Mouse (Mus musculus): ENCODE results near the gene Wdr60. TPM values are rescaled to one million over a fixed set of nuclear protein-coding genes. Genes with fewer than 3 reads are reported as not detected.

Gene Wdr60
- polyA plus RNA-seq, 1 experiment, result 5.9 TPM

DNA sequence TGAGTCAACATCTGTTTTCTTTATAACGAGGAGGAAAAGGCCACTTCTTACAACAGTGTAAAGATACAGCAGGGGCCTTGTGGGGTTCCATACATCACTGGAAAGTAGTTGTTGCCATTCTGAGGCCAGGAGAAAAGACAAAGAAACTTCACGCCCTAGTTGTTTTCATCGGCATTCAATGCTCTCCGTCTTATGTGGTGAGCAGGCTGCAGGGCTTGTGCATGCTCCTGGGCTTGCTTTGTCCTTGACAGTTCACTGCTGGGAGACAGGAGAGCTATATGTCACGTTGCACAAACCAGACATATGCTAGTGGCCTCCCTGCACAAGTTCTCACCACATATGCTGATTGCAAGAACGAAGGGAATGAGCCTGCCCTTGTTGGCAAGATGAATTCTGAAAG is 68.9 kb downstream of the Wdr60 start:
- no peak overlapping the region for H3K4me3 ChIP-seq (ENCODE audit: insufficient read depth, low read depth, low read length)
- no peaks in the 10 kb centered on the region for H3K27me3 ChIP-seq (replicated peaks; ENCODE audit: control insufficient read depth, insufficient read depth, low read length)
- H3K4me1 ChIP-seq (ENCODE audit: control insufficient read depth, insufficient read depth, low read length), result no peaks in the 10 kb centered on the region
- no peaks in the 10 kb centered on the region for H3K36me3 ChIP-seq (ENCODE audit: control insufficient read depth, insufficient read depth, low read length)
- no peak for DNase-seq
- H3K27ac ChIP-seq (ENCODE audit: insufficient read depth, low read depth, low read length), result no peak overlapping the region
- TF ChIP-seq POLR2A (IDR thresholded peaks at IDR 0.05; ENCODE audit: low read depth, low read length) (no peak), CTCF (conservative IDR thresholded peaks at IDR 0.05; ENCODE audit: insufficient read depth, insufficient read length, low read depth, low read length) (no peak)
- 63% methylated on average over 6 of the region's 6 CpGs for WGBS

DNA sequence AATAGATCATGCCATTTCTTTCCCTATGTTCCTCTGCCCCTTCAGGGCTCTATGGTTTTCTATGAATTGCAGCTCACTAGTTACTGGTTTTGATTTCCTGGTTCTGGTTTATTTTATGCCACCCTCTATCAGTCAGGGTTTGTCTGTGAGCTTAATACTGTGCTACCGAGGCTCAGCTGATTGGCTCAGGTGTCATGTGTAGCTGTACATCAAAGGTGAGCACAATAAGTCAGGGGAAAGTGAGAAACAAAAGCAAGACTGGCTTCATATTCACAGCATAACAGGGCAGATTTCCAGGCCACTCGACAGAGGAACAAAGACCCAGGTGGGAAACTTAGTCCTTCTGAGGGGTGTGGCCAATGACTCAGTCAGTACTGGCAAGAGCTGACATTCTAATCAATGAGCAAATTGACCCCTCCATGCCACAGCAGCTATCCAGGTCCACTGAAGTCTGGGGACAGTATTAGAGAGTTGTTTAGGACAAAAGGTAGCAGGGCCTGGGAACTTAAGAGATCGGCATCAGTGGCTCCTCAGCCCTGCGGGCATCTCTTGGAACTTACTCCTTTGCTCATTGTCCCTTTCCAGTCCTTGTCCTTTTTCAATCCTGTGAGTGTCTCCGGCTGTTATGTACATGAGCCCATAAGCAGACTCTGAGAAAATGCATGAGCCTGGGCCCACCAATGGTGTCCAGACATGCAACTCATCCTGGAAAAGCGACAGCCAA is 79.4 kb downstream of the Wdr60 start:
- Histone ChIP-seq H3K4me3 (ENCODE audit: insufficient read depth, low read depth, low read length) (no peak overlapping the region), H3K4me1 (ENCODE audit: control insufficient read depth, insufficient read depth, low read length) (no peaks in the 10 kb centered on the region), H3K27me3 (replicated peaks; ENCODE audit: control insufficient read depth, insufficient read depth, low read length) (no peaks in the 10 kb centered on the region), H3K27ac (ENCODE audit: insufficient read depth, low read depth, low read length) (no peak overlapping the region), H3K36me3 (ENCODE audit: control insufficient read depth, insufficient read depth, low read length) (no peaks in the 10 kb centered on the region)
- no peak for TF ChIP-seq CTCF (conservative IDR thresholded peaks at IDR 0.05; ENCODE audit: insufficient read depth, insufficient read length, low read depth, low read length)
- no peak for TF ChIP-seq POLR2A (IDR thresholded peaks at IDR 0.05; ENCODE audit: low read depth, low read length)
- 83% methylated on average over 6 of the region's 6 CpGs for WGBS
- DNase-seq, result no peak

DNA sequence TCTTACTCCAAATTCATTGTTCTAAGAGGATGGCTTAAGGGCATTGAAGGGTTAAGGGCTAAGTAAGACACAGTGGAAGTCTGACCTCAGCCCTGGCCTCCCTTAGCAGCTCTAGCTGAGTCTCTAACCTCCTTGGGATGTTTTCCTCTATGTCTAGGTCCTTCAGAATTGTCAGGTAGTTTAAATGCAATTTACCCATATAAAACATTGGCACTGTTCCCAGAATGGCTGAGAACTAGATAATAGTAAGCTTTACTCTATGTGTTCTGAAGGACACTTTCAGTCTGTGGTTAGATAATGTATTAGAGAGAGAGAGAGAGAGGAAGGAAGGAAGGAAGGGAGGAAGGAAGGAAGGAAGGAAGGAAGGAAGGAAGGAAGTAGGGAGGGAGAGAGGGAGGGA is 80.4 kb downstream of the Wdr60 start:
- Histone ChIP-seq H3K27ac (ENCODE audit: insufficient read depth, low read depth, low read length) (no peak overlapping the region), H3K4me1 (ENCODE audit: control insufficient read depth, insufficient read depth, low read length) (no peaks in the 10 kb centered on the region), H3K27me3 (replicated peaks; ENCODE audit: control insufficient read depth, insufficient read depth, low read length) (no peaks in the 10 kb centered on the region), H3K4me3 (ENCODE audit: insufficient read depth, low read depth, low read length) (no peak overlapping the region), H3K36me3 (ENCODE audit: control insufficient read depth, insufficient read depth, low read length) (no peaks in the 10 kb centered on the region)
- no peak for DNase-seq
- TF ChIP-seq POLR2A (IDR thresholded peaks at IDR 0.05; ENCODE audit: low read depth, low read length), result no peak
- no peak for TF ChIP-seq CTCF (conservative IDR thresholded peaks at IDR 0.05; ENCODE audit: insufficient read depth, insufficient read length, low read depth, low read length)

DNA sequence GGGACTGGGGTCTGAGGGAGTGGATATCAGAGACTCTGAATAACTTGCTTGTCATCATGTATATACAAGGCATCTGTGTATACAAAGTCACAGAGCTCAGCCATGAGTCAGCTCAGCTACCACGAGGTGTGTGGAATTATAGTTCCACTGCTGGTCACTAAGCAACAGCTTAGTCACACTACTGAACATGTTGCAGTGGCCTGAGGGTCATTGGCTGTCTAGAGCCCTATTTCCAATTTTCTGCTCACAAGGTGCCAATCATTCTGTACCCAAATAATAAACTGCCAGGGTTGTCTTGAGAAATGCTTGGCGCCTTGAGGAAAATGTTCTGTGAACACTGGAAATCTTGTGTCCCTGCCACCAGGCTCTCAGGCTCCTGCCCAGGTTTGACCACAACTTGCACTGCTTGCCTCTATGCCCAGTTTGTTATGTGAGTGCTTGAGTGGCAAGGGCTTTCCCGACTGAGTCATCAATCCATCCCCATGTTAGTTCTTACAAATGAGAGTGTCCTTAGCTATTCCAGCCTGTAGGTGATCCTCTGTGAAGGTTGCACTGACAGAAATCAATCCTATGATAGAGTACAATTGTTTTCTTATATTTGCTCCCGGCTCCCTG is 81.3 kb downstream of the Wdr60 start:
- Histone ChIP-seq H3K4me3 (ENCODE audit: insufficient read depth, low read depth, low read length) (no peak overlapping the region), H3K4me1 (ENCODE audit: control insufficient read depth, insufficient read depth, low read length) (no peaks in the 10 kb centered on the region), H3K27ac (ENCODE audit: insufficient read depth, low read depth, low read length) (no peak overlapping the region), H3K27me3 (replicated peaks; ENCODE audit: control insufficient read depth, insufficient read depth, low read length) (no peaks in the 10 kb centered on the region), H3K36me3 (ENCODE audit: control insufficient read depth, insufficient read depth, low read length) (no peaks in the 10 kb centered on the region)
- WGBS, result 78% methylated on average over 4 of the region's 4 CpGs
- TF ChIP-seq CTCF (conservative IDR thresholded peaks at IDR 0.05; ENCODE audit: insufficient read depth, insufficient read length, low read depth, low read length) (no peak), POLR2A (IDR thresholded peaks at IDR 0.05; ENCODE audit: low read depth, low read length) (no peak)
- DNase-seq, result no peak

DNA sequence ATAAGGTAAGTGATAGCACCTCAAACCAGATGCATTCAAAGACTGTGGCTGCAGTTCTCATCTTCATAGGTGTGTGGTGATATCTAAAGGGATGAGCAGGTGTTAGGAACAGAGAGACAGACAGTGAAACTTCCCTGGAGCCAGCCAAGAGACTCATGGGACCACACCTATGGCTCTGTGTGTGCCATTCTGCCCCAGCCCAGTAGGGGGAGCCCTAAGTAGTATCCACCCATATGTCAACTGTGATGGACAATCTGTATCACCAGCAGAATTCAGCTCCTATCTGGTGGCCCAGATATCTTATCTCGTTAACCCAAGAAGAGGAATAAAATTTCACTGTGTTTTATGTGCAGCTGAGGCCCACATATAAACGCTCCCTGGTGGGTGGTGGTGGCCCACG is 85.9 kb downstream of the Wdr60 start:
- WGBS, result 86% methylated on average over 3 of the region's 3 CpGs
- Histone ChIP-seq H3K4me3 (ENCODE audit: insufficient read depth, low read depth, low read length) (no peak overlapping the region), H3K4me1 (ENCODE audit: control insufficient read depth, insufficient read depth, low read length) (no peaks in the 10 kb centered on the region), H3K27me3 (replicated peaks; ENCODE audit: control insufficient read depth, insufficient read depth, low read length) (no peaks in the 10 kb centered on the region), H3K27ac (ENCODE audit: insufficient read depth, low read depth, low read length) (no peak overlapping the region), H3K36me3 (ENCODE audit: control insufficient read depth, insufficient read depth, low read length) (no peaks in the 10 kb centered on the region)
- TF ChIP-seq POLR2A (IDR thresholded peaks at IDR 0.05; ENCODE audit: low read depth, low read length) (no peak), CTCF (conservative IDR thresholded peaks at IDR 0.05; ENCODE audit: insufficient read depth, insufficient read length, low read depth, low read length) (peak; percentile 39)
- peak; percentile 9 for DNase-seq

DNA sequence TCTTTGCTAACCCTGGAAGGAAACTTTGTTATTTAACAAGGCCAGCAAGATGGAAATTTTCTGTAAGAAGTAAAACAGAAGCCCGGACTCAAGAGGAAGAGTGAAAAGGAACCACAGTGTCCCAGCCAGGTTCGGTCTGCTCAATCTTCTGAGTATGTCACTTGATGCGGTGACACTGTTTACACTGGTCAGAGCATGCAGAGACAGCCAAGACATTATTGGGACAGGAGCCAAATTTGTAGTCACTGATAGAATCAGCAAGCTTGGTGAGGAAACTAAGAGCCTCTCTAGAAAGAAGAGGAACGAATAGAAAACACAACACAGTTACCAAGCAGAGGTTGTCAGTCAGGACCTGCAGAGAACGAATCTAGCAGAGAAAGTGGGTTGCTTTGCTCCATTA is 93.2 kb downstream of the Wdr60 start:
- TF ChIP-seq POLR2A (IDR thresholded peaks at IDR 0.05; ENCODE audit: low read depth, low read length) (no peak), CTCF (conservative IDR thresholded peaks at IDR 0.05; ENCODE audit: insufficient read depth, insufficient read length, low read depth, low read length) (no peak)
- Histone ChIP-seq H3K4me3 (ENCODE audit: insufficient read depth, low read depth, low read length) (no peak overlapping the region), H3K4me1 (ENCODE audit: control insufficient read depth, insufficient read depth, low read length) (no peaks in the 10 kb centered on the region), H3K27ac (ENCODE audit: insufficient read depth, low read depth, low read length) (no peak overlapping the region), H3K27me3 (replicated peaks; ENCODE audit: control insufficient read depth, insufficient read depth, low read length) (no peaks in the 10 kb centered on the region), H3K36me3 (ENCODE audit: control insufficient read depth, insufficient read depth, low read length) (no peaks in the 10 kb centered on the region)
- DNase-seq, result peak; percentile 4
- 61% methylated on average over 5 of the region's 5 CpGs for WGBS

DNA sequence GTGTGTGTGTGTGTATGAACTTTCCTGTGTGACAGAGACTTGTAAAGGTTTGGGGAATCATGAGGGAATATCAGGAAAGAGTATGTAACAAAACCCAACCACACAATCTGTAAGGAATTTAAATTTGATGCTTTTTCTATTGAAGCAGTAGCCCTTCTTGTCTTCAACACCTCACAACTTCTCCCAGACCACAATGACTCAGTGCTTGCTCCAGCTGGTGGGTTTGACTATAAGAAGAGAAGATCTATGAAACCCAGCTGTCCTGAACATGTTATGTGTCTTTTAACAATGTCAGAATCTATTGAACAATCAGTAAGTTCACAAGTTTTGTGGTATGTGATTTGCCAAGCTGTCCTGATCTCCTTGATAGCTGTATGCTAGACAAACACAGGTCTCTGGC is 97.5 kb downstream of the Wdr60 start:
- TF ChIP-seq CTCF (conservative IDR thresholded peaks at IDR 0.05; ENCODE audit: insufficient read depth, insufficient read length, low read depth, low read length) (no peak), POLR2A (IDR thresholded peaks at IDR 0.05; ENCODE audit: low read depth, low read length) (no peak)
- no peaks in the 10 kb centered on the region for H3K4me1 ChIP-seq (ENCODE audit: control insufficient read depth, insufficient read depth, low read length)

More for the DNA sequence above, 97.5 kb downstream of the Wdr60 start:
- Histone ChIP-seq H3K36me3 (ENCODE audit: control insufficient read depth, insufficient read depth, low read length) (no peaks in the 10 kb centered on the region), H3K27ac (ENCODE audit: insufficient read depth, low read depth, low read length) (no peak overlapping the region), H3K4me3 (ENCODE audit: insufficient read depth, low read depth, low read length) (no peak overlapping the region), H3K27me3 (replicated peaks; ENCODE audit: control insufficient read depth, insufficient read depth, low read length) (no peaks in the 10 kb centered on the region)
- DNase-seq, result no peak
